Mouse (Mus musculus) intestine, embryonic 14.5 days (tissue): Measurements from ENCODE around the gene Bglap. TPM values are rescaled to one million over a fixed set of nuclear protein-coding genes. Genes with fewer than 3 reads are reported as not detected.

Source experiments
- ATAC-seq: fragments of 200-750 bp; cut with Nextera tagmentation; replicated peaks from 2 replicates; pipeline ENCODE4 v1.8.0; 2017; ENCODE audit warnings: low read depth, moderate number of reproducible peaks, moderate TSS enrichment, moderate library complexity; ENCODE audit not compliant: low FRiP score, low TSS enrichment
- DNase-seq: peaks from one replicate; pipeline ENCODE4 v3.0.0-alpha.2; 2018; ENCODE audit warnings: low spot score
- H3K27ac ChIP-seq: fragments of 300-500 bp; sonication (generic); 2 replicates; pipeline ENCODE4 v1.5.1; 2014; ENCODE audit warnings: low read depth, mild to moderate bottlenecking, control low read depth
- H3K27me3 ChIP-seq: fragments of 300-500 bp; sonication (generic); replicated peaks from 2 replicates; pipeline ENCODE4 v1.6.1; 2014; ENCODE audit warnings: low read length, control low read depth; ENCODE audit not compliant: control insufficient read depth, insufficient read depth
- H3K36me3 ChIP-seq: fragments of 300-500 bp; sonication (generic); 2 replicates; pipeline ENCODE4 v1.6.1; 2014; ENCODE audit warnings: low read length, control low read depth; ENCODE audit not compliant: control insufficient read depth, insufficient read depth
- H3K4me1 ChIP-seq: fragments of 300-500 bp; sonication (generic); replicated peaks from 2 replicates; pipeline ENCODE4 v1.6.1; 2014; ENCODE audit warnings: low read length, control low read depth, mixed read lengths; ENCODE audit not compliant: control insufficient read depth, insufficient read depth
- H3K4me2 ChIP-seq: fragments of 300-500 bp; sonication (generic); 2 replicates; pipeline ENCODE4 v1.6.1; 2014; ENCODE audit warnings: low read length
- H3K4me3 ChIP-seq: fragments of 300-500 bp; sonication (generic); 2 replicates; pipeline ENCODE4 v1.5.1; 2014; ENCODE audit warnings: low read depth, low read length, control low read depth, mixed read lengths
- H3K9ac ChIP-seq: fragments of 300-500 bp; sonication (generic); 2 replicates; pipeline ENCODE4 v1.6.1; 2014; ENCODE audit warnings: mild to moderate bottlenecking, low read length
- H3K9me3 ChIP-seq: fragments of 300-500 bp; sonication (generic); 2 replicates; pipeline ENCODE4 v1.6.1; 2016; ENCODE audit warnings: low read length, control low read depth; ENCODE audit not compliant: control insufficient read depth
- WGBS: fragments of 180-500 bp; shearing (Covaris S2); extraction: QIAGEN DNeasy Blood & Tissue Kit; methylation state at CpG from one replicate; pipeline ENCODE4 v1.1.7; 2014; 5-methylcytosine and 5-hydroxymethylcytosine counted together
- polyA plus RNA-seq: library from polyadenylated mRNA; unstranded; fragments of >200 nt; fragmentation: Nextera tagmentation; extraction: Ambion mirVana; gene quantifications from 2 replicates; pipeline ENCODE4 v1.2.1, GENCODE M21; 2014

Gene Bglap
- polyA plus RNA-seq, 1 experiment from 2014 or later, result 0.64 TPM

- H3K4me2 ChIP-seq, result no peak overlapping the region
- H3K27me3 ChIP-seq, result no peaks in the 10 kb centered on the region
- H3K4me1 ChIP-seq, result peaks cover 12% of the 10 kb centered on the region
- WGBS, result 76% methylated on average over 3 of the region's 3 CpGs
- no peak overlapping the region for H3K27ac ChIP-seq
- H3K36me3 ChIP-seq, result peaks cover 27% of the 10 kb centered on the region
- no peaks in the 10 kb centered on the region for H3K9me3 ChIP-seq
- ATAC-seq (no peak), DNase-seq (no peak)
- no peak overlapping the region for H3K9ac ChIP-seq
- H3K4me3 ChIP-seq, result no peak overlapping the region
These were observed 45.3 kb downstream of the Bglap start for GRCm38 (mm10) chr3:88339006-88339405.

GRCm38 (mm10) chr3:88338316-88338715, 45.9 kb downstream of the Bglap start:
- Histone ChIP-seq H3K27ac (no peak overlapping the region), H3K4me2 (no peak overlapping the region; the same call in 1 of the 2 replicates), H3K9me3 (no peaks in the 10 kb centered on the region), H3K27me3 (no peaks in the 10 kb centered on the region), H3K36me3 (peaks cover 20% of the 10 kb centered on the region), H3K4me1 (peaks cover 12% of the 10 kb centered on the region), H3K9ac (no peak overlapping the region), H3K4me3 (no peak overlapping the region)
- WGBS, result 88% methylated on average over 7 of the region's 7 CpGs
- DNase-seq (no peak), ATAC-seq (no peak)

- WGBS, result 50% methylated on average over 11 of the region's 11 CpGs
- DNase-seq (peak; percentile 61), ATAC-seq (no peak)
- H3K27me3 ChIP-seq, result no peaks in the 10 kb centered on the region
- no peaks in the 10 kb centered on the region for H3K9me3 ChIP-seq
- H3K4me1 ChIP-seq, result peaks cover 12% of the 10 kb centered on the region
- peak overlapping the region; percentile 55 for H3K4me2 ChIP-seq
- no peak overlapping the region for H3K9ac ChIP-seq
- H3K27ac ChIP-seq, result 0 out of 2 replicates have a peak overlapping the region, but pooled peaks have one; percentile 3
- peaks cover 12% of the 10 kb centered on the region for H3K36me3 ChIP-seq
- 0 out of 2 replicates have a peak overlapping the region, but pooled peaks have one; percentile 11 for H3K4me3 ChIP-seq
These were observed 46.8 kb downstream of the Bglap start for GRCm38 (mm10) chr3:88337367-88338020.

- no peaks in the 10 kb centered on the region for H3K9me3 ChIP-seq
- H3K9ac ChIP-seq, result peak within 1 kb of the TSS; percentile 92
- H3K4me2 ChIP-seq, result peak within 1 kb of the TSS; percentile 83
- peaks cover 12% of the 10 kb centered on the region for H3K4me1 ChIP-seq
- ATAC-seq (peak; percentile 87), DNase-seq (peak; percentile 98)
- H3K27me3 ChIP-seq, result no peaks in the 10 kb centered on the region
- H3K4me3 ChIP-seq, result peak within 1 kb of the TSS; percentile 82
- H3K36me3 ChIP-seq, result peaks cover under 1% of the 10 kb centered on the region; the same call in 1 of the 2 replicates
- H3K27ac ChIP-seq, result peak within 1 kb of the TSS; percentile 93
- WGBS, result 2% methylated on average over 65 of the region's 66 CpGs
These were observed 47.9 kb downstream of the Bglap start, which contains the start of the genes Tmem79 and Smg5 for GRCm38 (mm10) chr3:88336058-88337013. Gene Tmem79 (minus strand): TSS chr3:88336148. Gene Smg5 (plus strand): TSS chr3:88336260.

GRCm38 (mm10) chr3:88335436-88336053, 48.7 kb downstream of the Bglap start:
- WGBS, result under 1% methylated on average over 27 of the region's 27 CpGs
- no peaks in the 10 kb centered on the region for H3K27me3 ChIP-seq
- DNase-seq, result no peak

GRCm38 (mm10) chr3:88334902-88335435, 49.3 kb downstream of the Bglap start:
- no peaks in the 10 kb centered on the region for H3K27me3 ChIP-seq
- 43% methylated on average over 3 of the region's 3 CpGs for WGBS
- H3K9me3 ChIP-seq, result no peaks in the 10 kb centered on the region
- ATAC-seq, result no peak
- H3K4me3 ChIP-seq, result peak overlapping the region; percentile 82
- H3K36me3 ChIP-seq, result no peaks in the 10 kb centered on the region
- H3K4me1 ChIP-seq, result peaks cover 12% of the 10 kb centered on the region
- H3K4me2 ChIP-seq, result peak overlapping the region; percentile 83
- DNase-seq, result no peak
- peak overlapping the region; percentile 93 for H3K27ac ChIP-seq
- peak overlapping the region; percentile 92 for H3K9ac ChIP-seq

More at GRCm38 (mm10) chr3:88335436-88336053, 48.7 kb downstream of the Bglap start:
- peak; percentile 40; the same call in 1 of the 2 replicates for ATAC-seq
- H3K4me1 ChIP-seq, result peaks cover 12% of the 10 kb centered on the region
- H3K9ac ChIP-seq, result peak overlapping the region; percentile 92
- no peaks in the 10 kb centered on the region for H3K36me3 ChIP-seq
- H3K4me3 ChIP-seq, result peak overlapping the region; percentile 82
- H3K9me3 ChIP-seq, result no peaks in the 10 kb centered on the region
- H3K4me2 ChIP-seq, result peak overlapping the region; percentile 83
- peak overlapping the region; percentile 93 for H3K27ac ChIP-seq

- Histone ChIP-seq H3K36me3 (peaks cover 5% of the 10 kb centered on the region; the same call in 1 of the 2 replicates), H3K27me3 (no peaks in the 10 kb centered on the region), H3K9ac (peak overlapping the region; percentile 27), H3K27ac (peak overlapping the region; percentile 78), H3K4me3 (peak overlapping the region; percentile 21), H3K4me1 (peaks cover 12% of the 10 kb centered on the region), H3K4me2 (peak overlapping the region; percentile 83), H3K9me3 (no peaks in the 10 kb centered on the region)
- WGBS, result 40% methylated on average over 12 of the region's 12 CpGs
- peak; percentile 74 for DNase-seq
- peak; percentile 16 for ATAC-seq
These were observed 50.1 kb downstream of the Bglap start for GRCm38 (mm10) chr3:88334029-88334658.
